Mouse (Mus musculus) stomach, embryonic 15.5 days (tissue): ENCODE data around the gene Pde10a. TPM values are rescaled to one million over a fixed set of nuclear protein-coding genes. Genes with fewer than 3 reads are reported as not detected.

Experiments
- ATAC-seq: fragments of 200-750 bp; cut with Nextera tagmentation; 2 replicates; pipeline ENCODE4 v1.8.0; 2017; ENCODE audit warnings: low read depth, moderate number of reproducible peaks, moderate TSS enrichment; ENCODE audit not compliant: insufficient read depth, low FRiP score
- H3K27ac ChIP-seq: fragments of 300-500 bp; sonication (generic); 2 replicates; pipeline ENCODE4 v1.5.1; 2015; ENCODE audit warnings: mild to moderate bottlenecking, inconsistent platforms
- H3K27me3 ChIP-seq: fragments of 300-500 bp; sonication (generic); replicated peaks from 2 replicates; pipeline ENCODE4 v1.6.1; 2015; ENCODE audit warnings: inconsistent platforms
- H3K36me3 ChIP-seq: fragments of 300-500 bp; sonication (generic); 2 replicates; pipeline ENCODE4 v1.6.1; 2015; ENCODE audit warnings: inconsistent platforms
- H3K4me1 ChIP-seq: fragments of 300-500 bp; sonication (generic); 2 replicates; pipeline ENCODE4 v1.6.1; 2015; ENCODE audit warnings: inconsistent platforms
- H3K4me2 ChIP-seq: fragments of 300-500 bp; sonication (generic); 2 replicates; pipeline ENCODE4 v1.6.1; 2015; ENCODE audit warnings: mild to moderate bottlenecking, inconsistent platforms
- H3K4me3 ChIP-seq: fragments of 300-500 bp; sonication (generic); replicated peaks from 2 replicates; pipeline ENCODE4 v1.5.1; 2015; ENCODE audit warnings: inconsistent platforms
- H3K9ac ChIP-seq: fragments of 300-500 bp; sonication (generic); 2 replicates; pipeline ENCODE4 v1.6.1; 2015; ENCODE audit warnings: inconsistent platforms
- H3K9me3 ChIP-seq: fragments of 300-500 bp; sonication (generic); 2 replicates; pipeline ENCODE4 v1.6.1; 2016; ENCODE audit warnings: inconsistent platforms
- WGBS: fragments of 180-500 bp; shearing (Covaris S2); methylation state at CpG from one replicate; pipeline ENCODE4 v1.1.7; 2015; 5-methylcytosine and 5-hydroxymethylcytosine counted together
- polyA plus RNA-seq: library from polyadenylated mRNA; unstranded; fragments of >200 nt; fragmentation: Nextera tagmentation; extraction: Ambion mirVana; gene quantifications from 2 replicates; pipeline ENCODE4 v1.2.1, GENCODE M21; 2015

The Pde10a gene
- polyA plus RNA-seq, 1 experiment from 2014 or later: 1.4 TPM

- Histone ChIP-seq H3K4me1 (no peaks in the 10 kb centered on the region), H3K4me2 (no peak overlapping the region), H3K36me3 (no peaks in the 10 kb centered on the region), H3K9me3 (no peaks in the 10 kb centered on the region; the same call in 1 of the 2 replicates), H3K27me3 (no peaks in the 10 kb centered on the region), H3K9ac (no peak overlapping the region), H3K4me3 (no peak overlapping the region), H3K27ac (no peak overlapping the region)
- WGBS: 77% methylated on average over 1 of the region's 1 CpGs
- no peak for ATAC-seq
Observed at GRCm38 (mm10) chr17:8995344-8995743, 470.2 kb downstream of the Pde10a start.

- 61% methylated on average over 4 of the region's 4 CpGs for WGBS
- Histone ChIP-seq H3K4me1 (no peaks in the 10 kb centered on the region), H3K4me3 (no peak overlapping the region), H3K9ac (no peak overlapping the region), H3K36me3 (no peaks in the 10 kb centered on the region), H3K27me3 (no peaks in the 10 kb centered on the region), H3K9me3 (no peaks in the 10 kb centered on the region; the same call in 1 of the 2 replicates), H3K4me2 (no peak overlapping the region), H3K27ac (no peak overlapping the region)
- ATAC-seq: no peak
Observed at GRCm38 (mm10) chr17:9002438-9002837, 477.3 kb downstream of the Pde10a start.

GRCm38 (mm10) chr17:9004516-9004915, 479.3 kb downstream of the Pde10a start:
- 87% methylated on average over 4 of the region's 4 CpGs for WGBS
- Histone ChIP-seq H3K4me1 (no peaks in the 10 kb centered on the region), H3K36me3 (no peaks in the 10 kb centered on the region), H3K4me3 (no peak overlapping the region), H3K27ac (no peak overlapping the region), H3K9me3 (no peaks in the 10 kb centered on the region; the same call in 1 of the 2 replicates), H3K9ac (no peak overlapping the region), H3K27me3 (no peaks in the 10 kb centered on the region), H3K4me2 (no peak overlapping the region)
- no peak for ATAC-seq

GRCm38 (mm10) chr17:9023198-9023942, 498.2 kb downstream of the Pde10a start:
- no peak overlapping the region for H3K4me2 ChIP-seq
- no peaks in the 10 kb centered on the region for H3K4me1 ChIP-seq
- H3K9ac ChIP-seq: no peak overlapping the region
- H3K27ac ChIP-seq: no peak overlapping the region
- no peak for ATAC-seq
- no peaks in the 10 kb centered on the region for H3K9me3 ChIP-seq
- WGBS: 29% methylated on average over 14 of the region's 14 CpGs
- no peaks in the 10 kb centered on the region for H3K36me3 ChIP-seq
- H3K27me3 ChIP-seq: no peaks in the 10 kb centered on the region
- no peak overlapping the region for H3K4me3 ChIP-seq

- Histone ChIP-seq H3K27me3 (0 out of 2 replicates have a peak, but pooled peaks cover 3% of the 10 kb centered on the region), H3K9me3 (no peaks in the 10 kb centered on the region), H3K9ac (no peak overlapping the region), H3K36me3 (no peaks in the 10 kb centered on the region), H3K4me3 (no peak overlapping the region), H3K4me1 (0 out of 2 replicates have a peak, but pooled peaks cover 5% of the 10 kb centered on the region), H3K4me2 (no peak overlapping the region), H3K27ac (no peak overlapping the region)
- WGBS: 42% methylated on average over 5 of the region's 5 CpGs
- ATAC-seq: no peak
Observed at GRCm38 (mm10) chr17:9030181-9030580, 505.0 kb downstream of the Pde10a start.

- Histone ChIP-seq H3K9me3 (no peaks in the 10 kb centered on the region), H3K9ac (no peak overlapping the region), H3K4me3 (peak overlapping the region; percentile 5; the same call in 1 of the 2 replicates), H3K4me1 (0 out of 2 replicates have a peak, but pooled peaks cover 5% of the 10 kb centered on the region), H3K4me2 (peak overlapping the region; percentile 38), H3K27ac (no peak overlapping the region), H3K36me3 (no peaks in the 10 kb centered on the region), H3K27me3 (0 out of 2 replicates have a peak, but pooled peaks cover 3% of the 10 kb centered on the region)
- ATAC-seq: 0 out of 2 replicates have a peak, but pooled peaks have one; percentile 47
- 15% methylated on average over 24 of the region's 24 CpGs for WGBS
Observed at GRCm38 (mm10) chr17:9031241-9032141, 506.3 kb downstream of the Pde10a start.

- no peak overlapping the region for H3K27ac ChIP-seq
- H3K27me3 ChIP-seq: 0 out of 2 replicates have a peak, but pooled peaks cover 3% of the 10 kb centered on the region
- no peak overlapping the region for H3K4me3 ChIP-seq
- 0 out of 2 replicates have a peak, but pooled peaks cover 5% of the 10 kb centered on the region for H3K4me1 ChIP-seq
- no peak overlapping the region for H3K4me2 ChIP-seq
- no peaks in the 10 kb centered on the region for H3K36me3 ChIP-seq
- H3K9me3 ChIP-seq: no peaks in the 10 kb centered on the region
- WGBS: 68% methylated on average over 6 of the region's 6 CpGs
- no peak overlapping the region for H3K9ac ChIP-seq
- ATAC-seq: no peak
Observed at GRCm38 (mm10) chr17:9032362-9033044, 507.3 kb downstream of the Pde10a start.

- Histone ChIP-seq H3K4me3 (no peak overlapping the region), H3K4me1 (0 out of 2 replicates have a peak, but pooled peaks cover 5% of the 10 kb centered on the region), H3K4me2 (no peak overlapping the region), H3K27ac (no peak overlapping the region), H3K36me3 (no peaks in the 10 kb centered on the region), H3K9me3 (no peaks in the 10 kb centered on the region), H3K9ac (no peak overlapping the region), H3K27me3 (0 out of 2 replicates have a peak, but pooled peaks cover 3% of the 10 kb centered on the region)
- ATAC-seq: no peak
- WGBS: 74% methylated on average over 5 of the region's 5 CpGs
Observed at GRCm38 (mm10) chr17:9033511-9033910, 508.3 kb downstream of the Pde10a start.

GRCm38 (mm10) chr17:9035561-9036348, 510.6 kb downstream of the Pde10a start:
- no peak for ATAC-seq
- WGBS: 63% methylated on average over 8 of the region's 8 CpGs
- Histone ChIP-seq H3K9me3 (no peaks in the 10 kb centered on the region), H3K27me3 (0 out of 2 replicates have a peak, but pooled peaks cover 3% of the 10 kb centered on the region), H3K27ac (no peak overlapping the region), H3K4me1 (0 out of 2 replicates have a peak, but pooled peaks cover 5% of the 10 kb centered on the region), H3K9ac (no peak overlapping the region), H3K4me3 (no peak overlapping the region), H3K4me2 (no peak overlapping the region), H3K36me3 (no peaks in the 10 kb centered on the region)
